Mouse (Mus musculus): ENCODE measurements at regions not wholly inside any gene's neighbourhood (a gene's known extent, or its start where the extent isn't known, plus 50 kb on each side); places are given as distances from the start of the nearest gene placed in this dataset.

DNA sequence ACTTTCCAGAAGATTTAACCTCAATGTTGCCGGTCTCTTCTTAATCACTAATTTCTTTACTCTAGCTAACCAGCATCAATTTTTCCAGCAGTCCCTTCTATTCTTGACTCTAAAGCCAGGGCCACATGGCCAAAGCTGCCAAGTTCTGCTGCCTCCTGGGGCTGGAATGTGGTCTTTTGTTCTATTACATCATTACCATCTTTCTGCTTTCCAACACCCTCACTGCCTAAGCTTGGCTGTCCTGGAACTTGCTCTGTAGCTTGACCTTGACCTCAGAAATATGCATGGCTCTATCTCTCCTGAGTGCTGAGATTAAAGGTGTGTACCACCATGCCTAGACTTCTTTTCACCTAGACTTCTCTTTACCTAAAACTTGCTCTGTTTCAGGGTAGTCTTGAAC is 124.5 kb upstream of the Dkk2 start:
- peaks cover 5% of the 10 kb centered on the region; the same call in 1 of the 2 replicates for H3K27me3 ChIP-seq (ENCODE audit: insufficient read depth, low read length)
- no peak overlapping the region for H3K4me3 ChIP-seq (replicated peaks; ENCODE audit: low read length)
- H3K36me3 ChIP-seq (ENCODE audit: insufficient read depth, low read length): no peaks in the 10 kb centered on the region
- H3K9me3 ChIP-seq (ENCODE audit: low read length): no peaks in the 10 kb centered on the region
- TF ChIP-seq NANOG (IDR thresholded peaks at IDR 0.05; ENCODE audit: borderline replicate concordance, low read length): no peak
- TF ChIP-seq POU5F1 (IDR thresholded peaks at IDR 0.05; ENCODE audit: borderline replicate concordance, low read length): no peak
- TF ChIP-seq CTCF (conservative IDR thresholded peaks at IDR 0.05; ENCODE audit: low read length): no peak
- H3K4me1 ChIP-seq (replicated peaks; ENCODE audit: low read depth, low read length): no peaks in the 10 kb centered on the region

DNA sequence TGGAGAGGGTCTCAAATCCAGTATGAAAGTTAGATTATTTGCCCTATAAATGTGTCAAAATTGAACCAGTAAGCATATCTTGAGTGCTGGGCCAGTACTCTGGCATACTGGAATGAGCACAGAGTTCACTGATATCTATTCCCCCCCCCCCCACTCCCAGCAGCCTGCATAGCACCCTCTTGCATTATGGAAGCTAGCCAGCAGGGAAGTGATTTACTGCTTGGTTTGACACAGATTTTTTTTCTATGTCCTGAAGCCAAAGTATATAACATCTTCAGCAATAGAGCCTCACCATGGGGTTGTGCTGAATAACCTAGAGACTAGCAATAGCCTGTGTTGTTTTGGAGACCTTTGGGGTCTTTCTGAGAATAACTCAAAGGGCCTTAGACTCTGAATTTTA is 123.5 kb upstream of the Dkk2 start:
- no peak for TF ChIP-seq CTCF (conservative IDR thresholded peaks at IDR 0.05; ENCODE audit: low read length)
- TF ChIP-seq POU5F1 (IDR thresholded peaks at IDR 0.05; ENCODE audit: borderline replicate concordance, low read length): no peak
- no peak for TF ChIP-seq NANOG (IDR thresholded peaks at IDR 0.05; ENCODE audit: borderline replicate concordance, low read length)
- peaks cover 6% of the 10 kb centered on the region; the same call in 1 of the 2 replicates for H3K27me3 ChIP-seq (ENCODE audit: insufficient read depth, low read length)

DNA sequence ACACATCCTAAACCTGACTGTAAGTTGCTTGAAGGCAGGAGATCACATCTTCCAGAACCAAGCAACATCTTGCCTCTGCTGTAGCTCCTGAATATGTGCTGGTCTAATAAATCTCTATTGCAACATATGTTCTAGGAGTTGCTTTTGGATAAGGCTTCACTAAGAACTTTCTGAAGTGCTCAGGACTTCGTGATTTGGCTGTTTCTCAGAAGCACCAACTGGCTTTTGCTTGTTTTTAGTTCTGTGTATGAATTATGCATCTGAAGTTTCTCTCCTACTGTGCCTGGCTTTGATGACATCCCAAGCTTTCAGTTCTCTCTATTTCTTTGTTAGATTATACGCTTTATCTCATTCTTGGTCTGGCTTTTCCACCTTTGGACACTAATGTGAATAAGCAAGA is 122.2 kb upstream of the Dkk2 start:
- Histone ChIP-seq H3K27me3 (ENCODE audit: insufficient read depth, low read length) (peaks cover 7% of the 10 kb centered on the region; the same call in 1 of the 2 replicates), H3K4me1 (replicated peaks; ENCODE audit: low read depth, low read length) (no peaks in the 10 kb centered on the region), H3K4me3 (replicated peaks; ENCODE audit: low read length) (no peak overlapping the region), H3K9me3 (ENCODE audit: low read length) (no peaks in the 10 kb centered on the region), H3K36me3 (ENCODE audit: insufficient read depth, low read length) (no peaks in the 10 kb centered on the region)
- TF ChIP-seq POU5F1 (IDR thresholded peaks at IDR 0.05; ENCODE audit: borderline replicate concordance, low read length) (no peak), NANOG (IDR thresholded peaks at IDR 0.05; ENCODE audit: borderline replicate concordance, low read length) (no peak), CTCF (conservative IDR thresholded peaks at IDR 0.05; ENCODE audit: low read length) (no peak)

More for the DNA sequence above, 123.5 kb upstream of the Dkk2 start:
- no peaks in the 10 kb centered on the region for H3K9me3 ChIP-seq (ENCODE audit: low read length)
- H3K4me1 ChIP-seq (replicated peaks; ENCODE audit: low read depth, low read length): no peaks in the 10 kb centered on the region
- H3K4me3 ChIP-seq (replicated peaks; ENCODE audit: low read length): no peak overlapping the region
- no peaks in the 10 kb centered on the region for H3K36me3 ChIP-seq (ENCODE audit: insufficient read depth, low read length)

DNA sequence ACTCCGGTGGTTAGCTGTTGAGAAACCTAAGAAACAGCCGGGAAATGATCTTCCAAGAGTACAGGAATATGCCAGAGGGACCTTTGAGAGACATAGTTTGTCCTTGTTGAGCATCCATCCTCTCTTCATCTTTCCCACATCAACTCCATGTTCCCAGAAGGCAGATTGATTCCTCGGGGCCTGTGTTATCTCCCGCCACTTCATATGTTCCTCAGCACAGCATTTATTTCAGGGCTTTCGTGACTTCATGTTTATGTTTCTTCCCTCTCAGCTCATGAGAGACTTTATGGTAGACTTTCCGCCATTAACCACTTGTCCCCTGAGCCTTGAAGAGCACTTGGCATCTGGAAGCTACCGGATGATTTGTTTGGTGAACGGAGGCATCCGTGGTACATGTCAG is 120.1 kb upstream of the Dkk2 start:
- Histone ChIP-seq H3K4me1 (replicated peaks; ENCODE audit: low read depth, low read length) (no peaks in the 10 kb centered on the region), H3K4me3 (replicated peaks; ENCODE audit: low read length) (no peak overlapping the region), H3K9me3 (ENCODE audit: low read length) (no peaks in the 10 kb centered on the region), H3K27me3 (ENCODE audit: insufficient read depth, low read length) (peaks cover 7% of the 10 kb centered on the region; the same call in 1 of the 2 replicates), H3K36me3 (ENCODE audit: insufficient read depth, low read length) (no peaks in the 10 kb centered on the region)
- TF ChIP-seq POU5F1 (IDR thresholded peaks at IDR 0.05; ENCODE audit: borderline replicate concordance, low read length): no peak
- no peak for TF ChIP-seq CTCF (conservative IDR thresholded peaks at IDR 0.05; ENCODE audit: low read length)
- TF ChIP-seq NANOG (IDR thresholded peaks at IDR 0.05; ENCODE audit: borderline replicate concordance, low read length): no peak

DNA sequence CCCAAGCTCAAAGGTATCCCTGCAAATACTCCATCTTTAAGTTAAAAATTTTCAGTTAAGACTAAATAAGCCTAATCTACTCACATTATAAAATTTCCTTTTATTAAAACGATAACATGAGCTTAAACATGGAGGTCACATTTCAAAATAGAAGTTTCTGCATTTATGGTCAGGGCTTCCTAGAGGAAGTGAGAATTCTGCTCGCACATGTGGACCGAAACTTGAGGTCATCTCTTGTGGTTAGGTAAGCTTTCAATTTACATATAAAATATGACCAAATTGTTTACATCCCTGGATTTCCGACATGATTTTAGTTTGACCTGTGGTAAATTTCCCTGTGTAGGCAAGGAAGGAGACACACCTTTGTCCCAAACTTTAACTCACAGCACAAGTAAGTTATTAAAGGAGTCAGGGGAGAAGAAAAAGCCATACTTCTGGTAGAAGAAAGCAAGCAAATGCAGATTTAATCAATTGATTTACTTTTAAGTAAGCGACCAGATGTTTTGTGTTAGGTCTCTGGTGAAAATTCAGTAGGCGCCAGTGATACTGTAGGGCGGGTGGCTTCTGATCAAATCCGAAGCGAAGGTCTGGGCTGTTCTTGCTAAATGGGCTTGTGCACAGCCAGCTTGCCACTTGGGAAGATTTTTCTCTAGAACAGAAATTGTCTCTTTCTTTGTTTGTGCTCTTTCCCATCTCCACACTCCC is 119.5 kb upstream of the Dkk2 start:
- TF ChIP-seq CTCF (conservative IDR thresholded peaks at IDR 0.05; ENCODE audit: low read length) (no peak), POU5F1 (IDR thresholded peaks at IDR 0.05; ENCODE audit: borderline replicate concordance, low read length) (no peak), NANOG (IDR thresholded peaks at IDR 0.05; ENCODE audit: borderline replicate concordance, low read length) (no peak)

DNA sequence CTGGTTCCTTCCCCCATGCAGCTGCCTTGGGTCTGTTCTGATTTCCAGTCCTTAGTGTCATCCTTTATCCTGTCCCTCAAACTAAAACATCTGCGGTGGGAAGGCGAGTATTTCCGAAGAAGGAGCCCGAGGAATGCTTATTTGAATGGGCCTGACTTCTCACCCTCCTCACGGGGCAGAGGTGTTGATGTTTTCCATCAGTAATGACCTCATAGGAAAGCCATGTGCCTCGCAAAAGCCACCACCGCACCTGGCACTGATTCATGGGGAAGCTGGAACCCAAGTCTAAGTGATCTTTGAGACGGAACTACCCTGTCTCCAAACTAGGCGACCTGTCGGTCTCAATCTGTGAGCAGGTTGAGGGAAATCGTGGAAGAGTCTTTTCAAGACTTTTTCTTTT is 117.8 kb upstream of the Dkk2 start:
- Histone ChIP-seq H3K4me3 (replicated peaks; ENCODE audit: low read length) (no peak overlapping the region), H3K36me3 (ENCODE audit: insufficient read depth, low read length) (no peaks in the 10 kb centered on the region), H3K9me3 (ENCODE audit: low read length) (no peaks in the 10 kb centered on the region), H3K27me3 (ENCODE audit: insufficient read depth, low read length) (peaks cover 7% of the 10 kb centered on the region; the same call in 1 of the 2 replicates), H3K4me1 (replicated peaks; ENCODE audit: low read depth, low read length) (no peaks in the 10 kb centered on the region)
- no peak for TF ChIP-seq POU5F1 (IDR thresholded peaks at IDR 0.05; ENCODE audit: borderline replicate concordance, low read length)
- no peak for TF ChIP-seq NANOG (IDR thresholded peaks at IDR 0.05; ENCODE audit: borderline replicate concordance, low read length)
- no peak for TF ChIP-seq CTCF (conservative IDR thresholded peaks at IDR 0.05; ENCODE audit: low read length)

More for the DNA sequence above, 119.5 kb upstream of the Dkk2 start:
- H3K36me3 ChIP-seq (ENCODE audit: insufficient read depth, low read length): no peaks in the 10 kb centered on the region
- H3K27me3 ChIP-seq (ENCODE audit: insufficient read depth, low read length): peaks cover 7% of the 10 kb centered on the region; the same call in 1 of the 2 replicates
- H3K9me3 ChIP-seq (ENCODE audit: low read length): no peaks in the 10 kb centered on the region
- H3K4me3 ChIP-seq (replicated peaks; ENCODE audit: low read length): no peak overlapping the region
- no peaks in the 10 kb centered on the region for H3K4me1 ChIP-seq (replicated peaks; ENCODE audit: low read depth, low read length)

DNA sequence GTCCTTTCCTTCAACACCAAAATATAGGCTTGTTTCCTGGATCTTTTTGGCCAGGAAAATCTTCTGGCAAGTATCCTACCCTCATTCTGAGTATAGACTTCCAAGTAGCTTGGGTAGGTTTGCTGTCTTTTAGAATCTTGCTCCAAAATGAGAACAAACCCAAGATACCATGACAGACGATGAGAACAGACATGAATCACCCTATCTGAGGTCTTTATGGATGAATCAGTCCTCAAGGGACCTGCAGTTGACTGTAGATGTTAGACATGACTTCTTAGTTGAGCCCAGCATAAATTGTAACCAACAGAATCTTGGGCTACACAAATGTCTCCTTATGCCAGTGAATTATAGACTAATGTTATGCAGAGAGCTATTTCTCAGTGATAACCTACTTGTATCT is 114.3 kb upstream of the Dkk2 start:
- no peaks in the 10 kb centered on the region for H3K4me1 ChIP-seq (replicated peaks; ENCODE audit: low read depth, low read length)
- no peaks in the 10 kb centered on the region for H3K36me3 ChIP-seq (ENCODE audit: insufficient read depth, low read length)
- H3K9me3 ChIP-seq (ENCODE audit: low read length): peaks cover 7% of the 10 kb centered on the region
- TF ChIP-seq CTCF (conservative IDR thresholded peaks at IDR 0.05; ENCODE audit: low read length): no peak
- TF ChIP-seq NANOG (IDR thresholded peaks at IDR 0.05; ENCODE audit: borderline replicate concordance, low read length): no peak
- no peak for TF ChIP-seq POU5F1 (IDR thresholded peaks at IDR 0.05; ENCODE audit: borderline replicate concordance, low read length)
- H3K4me3 ChIP-seq (replicated peaks; ENCODE audit: low read length): no peak overlapping the region
- H3K27me3 ChIP-seq (ENCODE audit: insufficient read depth, low read length): peaks cover 2% of the 10 kb centered on the region; the same call in 1 of the 2 replicates

DNA sequence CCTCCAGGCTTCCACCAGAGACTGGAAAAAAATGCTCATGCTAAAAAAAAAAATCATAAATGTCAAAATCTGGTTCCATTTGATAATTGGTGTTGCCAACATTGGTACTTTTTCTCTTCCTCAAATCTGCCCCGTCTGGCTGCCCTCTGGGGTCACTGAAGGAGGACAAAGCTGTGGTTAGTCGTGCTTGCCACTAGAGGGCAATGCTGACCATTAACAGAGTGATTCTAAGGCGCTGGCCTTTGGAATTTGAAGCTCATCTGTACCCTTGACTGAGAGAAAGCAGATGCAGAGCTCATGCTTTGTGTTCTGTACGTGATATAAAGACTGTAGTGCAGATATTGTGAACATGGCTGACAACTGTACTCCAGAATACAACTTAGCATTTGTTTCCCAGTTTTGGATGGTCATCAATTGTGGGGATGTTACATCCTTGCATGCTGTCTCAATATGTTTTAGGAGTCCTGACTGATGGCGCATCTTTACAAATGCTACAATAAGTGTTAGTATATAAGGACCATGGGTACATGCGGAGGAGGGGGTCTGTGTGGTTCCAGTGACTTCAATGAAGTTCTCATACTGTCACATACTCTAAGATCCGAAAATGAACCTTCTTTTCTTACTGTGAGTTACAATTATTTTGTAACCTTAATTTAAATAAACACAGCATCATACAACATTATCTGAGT is 109.0 kb upstream of the Dkk2 start:
- Histone ChIP-seq H3K4me1 (replicated peaks; ENCODE audit: low read depth, low read length) (no peaks in the 10 kb centered on the region), H3K36me3 (ENCODE audit: insufficient read depth, low read length) (no peaks in the 10 kb centered on the region), H3K27me3 (ENCODE audit: insufficient read depth, low read length) (no peaks in the 10 kb centered on the region), H3K4me3 (replicated peaks; ENCODE audit: low read length) (no peak overlapping the region), H3K9me3 (ENCODE audit: low read length) (peaks cover 7% of the 10 kb centered on the region)
- TF ChIP-seq NANOG (IDR thresholded peaks at IDR 0.05; ENCODE audit: borderline replicate concordance, low read length): no peak
- TF ChIP-seq CTCF (conservative IDR thresholded peaks at IDR 0.05; ENCODE audit: low read length): peak; percentile 67
